Mouse (Mus musculus) urinary bladder, adult 18-20 months (tissue): Measurements from ENCODE around the gene Zfp367.
A peak's percentile ranks its signal among the peaks of the same experiment; 100 is the strongest.

Source experiments
- DNase-seq, 2 experiments: peaks; one replicate each; pipeline ENCODE4 v3.0.0; 2022; ENCODE audit warnings: low spot score in 2 of 2, mixed read lengths in 2 of 2

Gene Zfp367

DNA sequence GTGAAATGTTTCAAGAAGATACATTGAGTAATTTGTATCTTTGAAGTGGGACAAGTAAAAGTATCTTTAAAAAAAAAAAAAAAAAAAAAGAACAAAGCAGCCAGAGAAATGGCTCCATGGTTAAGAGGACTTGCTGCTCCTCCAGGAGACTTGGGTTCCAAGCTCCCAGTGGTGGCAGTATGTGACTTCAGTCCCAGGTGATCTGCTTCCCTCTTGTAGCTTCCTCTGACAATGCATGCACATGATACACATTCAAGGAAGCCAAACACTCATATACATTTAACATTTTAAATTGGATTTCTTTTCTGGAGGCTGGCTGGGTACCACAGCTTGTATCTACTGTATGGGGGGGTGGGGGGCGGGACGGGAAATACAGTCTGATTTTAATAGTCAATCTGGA lies 1.6 kb upstream of the Zfp367 start:
- DNase-seq = no peak

- DNase-seq = peak; percentile 53 to 57
These were observed 807 bp upstream of the Zfp367 start for GRCm38 (mm10) chr13:64153751-64154267.

- no peak for DNase-seq
These were observed 325 bp downstream of the Zfp367 start for GRCm38 (mm10) chr13:64152671-64153082.

DNA sequence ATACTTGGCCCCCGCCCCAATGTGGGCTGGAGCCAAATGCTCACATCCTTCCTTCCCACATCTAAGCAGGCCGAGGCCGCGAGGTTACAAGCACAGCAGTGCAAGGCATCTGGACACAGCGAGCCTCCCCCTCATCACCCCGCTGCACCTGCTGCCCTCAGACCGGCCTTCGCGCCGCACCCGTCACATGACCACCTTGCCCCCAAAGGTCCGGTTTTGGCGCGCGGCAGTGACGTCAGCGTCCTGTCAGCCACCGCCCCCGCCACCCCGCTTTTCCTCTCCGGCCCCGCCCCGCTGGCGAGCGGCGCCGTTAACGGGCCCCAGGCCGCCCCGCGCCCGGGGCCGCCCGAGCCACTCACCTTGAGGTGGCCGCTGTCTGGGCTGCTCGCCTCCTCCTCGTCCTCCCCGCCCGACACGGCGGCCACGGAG lies 747 bp downstream of the Zfp367 start:
- DNase-seq = peak; percentile 75 to 78

DNA sequence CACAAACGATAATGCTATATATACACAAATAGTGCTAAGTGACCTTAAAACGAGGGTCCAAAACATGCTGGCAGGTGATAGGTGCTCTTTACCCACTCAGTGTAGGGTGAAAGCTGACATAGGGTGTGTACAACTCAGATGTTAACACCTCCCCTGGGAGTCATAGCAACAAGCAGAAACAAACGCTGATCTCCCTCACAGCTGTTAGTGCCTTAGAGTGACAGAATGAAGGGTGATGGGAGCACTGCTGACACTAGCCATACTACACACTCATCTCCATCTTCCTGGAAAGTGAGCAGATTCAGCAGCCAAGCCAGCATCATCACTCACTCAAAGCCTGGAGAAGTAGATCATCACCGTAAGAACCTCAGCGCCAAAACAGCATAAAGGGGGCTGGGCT lies 2.9 kb downstream of the Zfp367 start:
- DNase-seq = no peak

- DNase-seq = peak in 1 of 2 experiments; percentile 50
These were observed 23.2 kb downstream of the Zfp367 start for GRCm38 (mm10) chr13:64129616-64130375.

DNA sequence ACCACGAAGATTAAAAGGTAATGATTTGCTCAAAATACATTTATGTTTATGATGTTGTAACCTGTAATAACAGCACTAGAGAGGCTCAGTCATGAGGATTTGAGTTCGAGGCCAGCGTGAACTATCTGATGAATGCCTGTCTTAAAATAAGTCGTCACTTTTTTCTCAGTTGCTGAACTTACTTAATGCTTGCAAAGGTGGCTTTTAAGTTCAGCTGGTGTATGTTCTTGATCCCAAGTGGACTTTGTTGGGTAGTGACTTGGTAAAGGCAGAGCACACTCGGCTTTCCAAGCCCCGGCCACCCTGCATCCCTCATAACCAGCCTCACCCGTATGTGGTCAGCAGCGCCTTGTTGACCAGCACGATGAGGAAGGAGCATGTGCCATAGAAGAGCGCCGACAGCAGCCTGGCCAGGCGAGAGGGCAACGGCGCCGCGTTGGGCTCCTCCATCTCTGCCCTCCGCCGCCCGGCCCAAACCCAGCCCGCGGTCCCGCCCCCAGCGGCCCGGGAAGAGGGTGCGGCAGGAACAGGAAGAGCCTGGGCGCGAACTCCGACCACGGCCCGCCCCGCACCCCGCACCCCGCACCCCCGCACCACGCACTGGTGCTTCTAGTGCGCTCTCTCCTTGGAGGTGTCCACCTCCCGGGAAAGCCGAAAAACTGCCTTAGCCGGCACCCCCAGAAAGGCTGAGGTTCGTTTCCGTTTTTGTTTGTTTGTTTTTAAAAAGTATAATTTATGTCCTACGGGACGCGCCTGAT lies 24.0 kb downstream of the Zfp367 start, which contains the start of gene Slc35d2:
Slc35d2 (minus strand) TSS at position 511 of the 758 bp plus-strand sequence.
- DNase-seq = peak; percentile 70 to 77

GRCm38 (mm10) chr13:64126316-64126715 lies 26.7 kb downstream of the Zfp367 start:
- DNase-seq = no peak

- DNase-seq = no peak
These were observed 28.1 kb downstream of the Zfp367 start for GRCm38 (mm10) chr13:64124886-64125285.

GRCm38 (mm10) chr13:64123491-64124188 lies 29.4 kb downstream of the Zfp367 start:
- DNase-seq = no peak

DNA sequence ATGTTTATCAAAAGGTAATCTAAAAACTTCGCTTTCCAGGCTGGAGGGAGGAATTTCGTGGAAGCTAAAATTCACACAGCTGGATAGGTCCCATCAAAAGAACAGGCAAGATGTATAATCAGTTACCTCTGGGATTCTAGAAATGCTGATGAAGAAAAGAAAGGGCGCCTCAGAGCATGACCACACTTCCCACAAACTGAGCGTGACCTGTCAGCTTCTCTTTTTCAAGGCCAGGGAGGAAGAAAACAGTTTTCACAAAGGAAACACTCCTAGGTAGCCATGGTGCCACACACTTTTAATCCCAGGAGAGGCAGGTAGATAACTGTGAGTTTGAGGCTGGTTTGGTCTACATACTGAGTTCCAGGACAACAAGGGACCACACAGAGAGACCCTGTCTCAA lies 32.2 kb downstream of the Zfp367 start:
- DNase-seq = no peak

DNA sequence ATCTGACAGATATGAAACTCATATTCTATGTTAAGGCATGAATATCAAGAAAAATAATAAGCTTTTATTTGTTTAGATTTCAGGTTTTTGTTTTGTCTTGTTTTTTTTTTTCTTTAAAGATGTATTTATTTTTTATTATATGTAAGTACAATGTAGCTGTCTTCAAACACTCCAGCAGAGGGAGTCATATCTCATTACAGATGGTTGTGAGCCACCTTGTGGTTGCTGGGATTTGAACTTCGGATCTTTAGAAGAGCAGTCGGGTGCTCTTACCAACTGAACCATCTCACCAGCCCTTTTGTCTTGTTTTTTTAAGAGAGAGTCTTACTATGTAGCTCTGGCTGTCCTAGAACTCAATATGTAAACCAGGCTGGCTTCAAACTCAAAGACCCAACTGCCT lies 35.6 kb downstream of the Zfp367 start:
- no peak for DNase-seq

DNA sequence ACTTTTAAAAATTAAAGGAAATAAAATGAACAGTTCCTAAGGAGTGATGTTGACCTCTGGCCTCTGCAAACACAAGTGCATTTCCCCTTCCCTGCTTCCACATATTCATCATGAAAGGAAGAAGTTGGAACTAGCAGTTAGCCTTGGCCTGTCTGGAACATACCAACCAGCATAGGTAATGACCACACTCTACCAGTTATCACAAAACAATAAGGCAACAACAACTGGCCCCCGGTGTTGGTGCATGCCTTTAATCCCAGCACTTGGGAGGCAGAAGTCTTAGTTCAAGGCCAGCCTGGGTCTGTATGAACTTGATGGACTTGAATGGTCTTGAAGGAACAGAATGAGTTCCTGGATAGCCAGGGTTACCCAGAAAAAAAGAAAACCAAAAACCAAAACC lies 42.6 kb downstream of the Zfp367 start:
- no peak for DNase-seq

DNA sequence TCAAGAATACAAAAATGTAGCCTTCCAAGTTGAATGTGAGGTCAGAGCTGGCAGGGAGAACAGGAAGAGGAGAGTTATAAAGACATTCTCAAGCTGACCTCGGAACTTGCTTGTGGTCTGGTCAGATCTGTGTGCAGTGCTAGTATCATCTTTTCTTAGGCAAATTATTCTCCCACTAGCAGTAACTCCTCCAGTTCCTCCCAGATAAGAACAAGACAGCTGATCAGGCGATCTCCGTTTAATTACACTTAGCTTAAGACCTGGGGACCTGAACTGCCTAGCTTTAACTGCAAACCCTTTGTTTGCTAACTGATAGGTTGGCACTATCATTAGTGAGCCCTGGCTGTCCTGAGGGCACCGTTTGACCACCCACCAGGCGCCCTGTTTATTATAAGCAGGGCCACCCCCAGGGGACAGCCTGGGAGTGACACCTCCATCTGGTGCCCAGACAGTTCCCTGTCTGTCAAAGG lies 44.6 kb downstream of the Zfp367 start:
- no peak for DNase-seq

DNA sequence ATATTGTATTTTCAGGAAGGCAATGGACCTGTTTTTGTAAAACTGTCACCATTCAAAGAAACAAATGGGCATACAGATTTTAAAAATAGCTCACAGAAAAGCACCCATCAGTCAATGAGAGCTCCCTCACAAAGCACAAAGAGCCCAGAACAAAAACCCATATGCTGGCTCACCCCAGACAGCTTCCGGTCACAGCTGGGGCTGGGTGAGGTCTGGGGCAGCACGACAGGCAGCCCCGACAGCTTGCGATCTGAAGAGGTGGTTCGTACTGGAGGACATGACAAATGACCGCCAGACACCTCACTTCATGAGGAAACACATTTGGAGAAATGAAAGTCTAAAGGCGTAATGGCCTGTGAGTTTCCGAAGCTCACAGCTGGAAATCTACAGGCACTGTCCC lies 45.5 kb downstream of the Zfp367 start:
- no peak for DNase-seq

DNA sequence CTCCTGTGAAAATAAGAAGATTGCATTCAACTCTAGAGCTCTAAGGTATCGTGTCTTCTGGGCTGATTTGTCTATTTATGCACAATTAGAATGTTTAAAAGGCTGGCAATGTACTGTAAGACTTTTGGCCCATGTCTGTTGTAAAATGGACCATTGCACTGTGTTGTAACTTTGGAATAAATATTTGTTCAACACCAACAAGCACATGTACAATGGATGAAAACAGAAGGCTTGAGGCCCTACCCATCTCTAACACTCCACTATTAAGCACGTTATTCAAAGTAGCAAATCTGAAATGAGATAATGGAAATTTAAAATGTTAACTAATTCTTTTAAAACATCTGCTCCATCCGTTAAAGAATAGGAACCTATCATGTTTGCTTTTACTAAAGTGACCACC lies 45.9 kb downstream of the Zfp367 start:
- no peak for DNase-seq

DNA sequence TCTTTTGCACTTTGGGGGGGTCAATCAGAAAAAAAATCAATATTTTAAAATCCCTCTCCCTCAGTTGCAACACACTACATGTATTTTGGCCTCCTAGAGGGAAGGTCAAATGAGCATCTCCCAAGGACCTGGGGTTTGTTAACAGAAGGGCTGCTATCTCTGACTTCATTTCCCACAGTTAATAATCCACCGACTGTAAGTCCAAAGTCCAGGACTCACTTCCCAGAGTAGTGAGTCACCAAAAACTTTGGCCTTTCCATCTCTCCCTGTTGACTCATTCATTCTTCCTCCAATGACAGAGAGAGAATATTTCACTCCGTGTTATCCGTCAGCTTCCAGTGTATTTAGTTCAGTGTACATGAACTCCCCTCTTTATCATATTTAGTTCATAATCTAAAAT lies 47.3 kb downstream of the Zfp367 start:
- no peak for DNase-seq

- no peak for DNase-seq
These were observed 52.8 kb downstream of the Zfp367 start for GRCm38 (mm10) chr13:64100186-64100585.

GRCm38 (mm10) chr13:64098992-64099391 lies 54.0 kb downstream of the Zfp367 start:
- DNase-seq = no peak

DNA sequence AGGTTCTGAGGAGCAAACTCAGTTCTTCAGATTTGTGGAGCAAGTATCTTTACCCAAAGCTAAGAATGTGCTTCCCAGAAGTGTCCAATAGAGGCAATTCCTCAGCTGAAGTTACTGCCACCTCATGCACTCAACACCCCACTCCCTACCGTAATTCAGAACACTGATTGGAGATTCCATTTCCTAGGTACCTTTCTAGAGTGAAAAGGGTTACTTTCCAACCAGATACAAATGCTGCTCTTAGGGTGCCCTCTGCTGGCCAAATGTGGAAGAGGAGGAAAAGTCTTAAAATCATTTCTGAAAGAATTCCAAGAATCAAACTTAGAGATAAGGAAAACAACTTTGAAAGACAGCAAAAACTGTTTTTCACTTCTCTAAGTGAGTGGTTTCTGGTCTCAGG lies 59.7 kb downstream of the Zfp367 start:
- DNase-seq = peak; percentile 22 to 51

- no peak for DNase-seq
These were observed 60.2 kb downstream of the Zfp367 start for GRCm38 (mm10) chr13:64092752-64093151.

DNA sequence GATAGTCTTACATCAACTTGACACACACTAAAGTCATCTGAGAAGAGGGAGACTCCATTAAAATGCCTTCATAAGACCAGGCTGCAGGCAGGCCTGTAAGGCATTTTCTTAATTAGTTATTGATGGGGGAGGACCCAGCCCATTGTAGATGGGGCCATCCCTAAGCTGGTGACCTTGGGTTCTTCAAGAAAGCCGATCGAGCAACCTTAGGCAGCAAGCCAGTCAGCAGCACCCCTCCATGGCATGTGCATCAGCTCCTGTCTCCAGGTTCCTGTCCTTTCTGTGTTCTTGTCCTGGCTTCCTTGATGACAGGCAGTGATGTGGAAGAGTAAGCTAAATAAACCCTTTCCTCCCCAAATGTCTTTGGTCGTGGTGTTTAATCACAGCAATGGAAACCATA lies 60.9 kb downstream of the Zfp367 start:
- no peak for DNase-seq
